Mouse (Mus musculus): Measurements from ENCODE around the gene Ube2o. TPM values are rescaled to one million over a fixed set of nuclear protein-coding genes. Genes with fewer than 3 reads are reported as not detected.

Gene Ube2o
- 7.2 and 7.9 TPM in 2 replicates for polyA plus RNA-seq (2012; rRNA removed)

GRCm38 (mm10) chr11:116581376-116581814, at the start of gene Ube2o:
TSS of gene Ube2o (minus strand) at chr11:116581447.
- Histone ChIP-seq H3K36me3 (ENCODE audit: control insufficient read depth, insufficient read depth, low read length) (no peaks in the 10 kb centered on the region), H3K27me3 (ENCODE audit: control insufficient read depth, insufficient read depth, low read length) (0 out of 2 replicates have a peak, but pooled peaks cover 3% of the 10 kb centered on the region), H3K4me3 (ENCODE audit: low read depth, low read length) (peak within 1 kb of the TSS; percentile 99), H3K4me1 (ENCODE audit: control insufficient read depth, insufficient read depth, insufficient read length, low read length) (peaks cover 6% of the 10 kb centered on the region), H3K27ac (ENCODE audit: insufficient read depth, low read depth, low read length) (no peak within 1 kb of the TSS)
- TF ChIP-seq POLR2A (IDR thresholded peaks at IDR 0.05; ENCODE audit: low read depth, low read length) (no peak; the same call in 1 of the 2 replicates), CTCF (IDR thresholded peaks at IDR 0.05; ENCODE audit: extremely low read depth, insufficient read length, insufficient replicate concordance, low read depth, low read length) (no peak)
- 1% methylated on average over 51 of the region's 51 CpGs for WGBS

- H3K4me3 ChIP-seq (ENCODE audit: low read depth, low read length), result no peak overlapping the region
- 61% methylated on average over 12 of the region's 12 CpGs for WGBS
- no peak overlapping the region for H3K27ac ChIP-seq (ENCODE audit: insufficient read depth, low read depth, low read length)
- TF ChIP-seq POLR2A (IDR thresholded peaks at IDR 0.05; ENCODE audit: low read depth, low read length), result no peak
- TF ChIP-seq CTCF (IDR thresholded peaks at IDR 0.05; ENCODE audit: extremely low read depth, insufficient read length, insufficient replicate concordance, low read depth, low read length), result no peak
- no peaks in the 10 kb centered on the region for H3K4me1 ChIP-seq (ENCODE audit: control insufficient read depth, insufficient read depth, insufficient read length, low read length)
- no peaks in the 10 kb centered on the region for H3K36me3 ChIP-seq (ENCODE audit: control insufficient read depth, insufficient read depth, low read length)
- H3K27me3 ChIP-seq (ENCODE audit: control insufficient read depth, insufficient read depth, low read length), result no peaks in the 10 kb centered on the region
Measured at GRCm38 (mm10) chr11:116630171-116630965, 49.1 kb upstream of the Ube2o start.

GRCm38 (mm10) chr11:116629472-116629871, 48.2 kb upstream of the Ube2o start:
- no peaks in the 10 kb centered on the region for H3K36me3 ChIP-seq (ENCODE audit: control insufficient read depth, insufficient read depth, low read length)
- no peak overlapping the region for H3K27ac ChIP-seq (ENCODE audit: insufficient read depth, low read depth, low read length)
- WGBS, result 88% methylated on average over 6 of the region's 6 CpGs
- TF ChIP-seq CTCF (IDR thresholded peaks at IDR 0.05; ENCODE audit: extremely low read depth, insufficient read length, insufficient replicate concordance, low read depth, low read length), result no peak
- no peak for TF ChIP-seq POLR2A (IDR thresholded peaks at IDR 0.05; ENCODE audit: low read depth, low read length)
- no peaks in the 10 kb centered on the region for H3K27me3 ChIP-seq (ENCODE audit: control insufficient read depth, insufficient read depth, low read length)
- no peaks in the 10 kb centered on the region for H3K4me1 ChIP-seq (ENCODE audit: control insufficient read depth, insufficient read depth, insufficient read length, low read length)
- H3K4me3 ChIP-seq (ENCODE audit: low read depth, low read length), result no peak overlapping the region

- TF ChIP-seq POLR2A (IDR thresholded peaks at IDR 0.05; ENCODE audit: low read depth, low read length) (no peak), CTCF (IDR thresholded peaks at IDR 0.05; ENCODE audit: extremely low read depth, insufficient read length, insufficient replicate concordance, low read depth, low read length) (peak; percentile 67; the same call in 1 of the 2 replicates)
- WGBS, result 58% methylated on average over 9 of the region's 9 CpGs
- H3K36me3 ChIP-seq (ENCODE audit: control insufficient read depth, insufficient read depth, low read length), result no peaks in the 10 kb centered on the region
Measured at GRCm38 (mm10) chr11:116628712-116629111, 47.5 kb upstream of the Ube2o start.

GRCm38 (mm10) chr11:116627072-116628020, 46.1 kb upstream of the Ube2o start:
- Histone ChIP-seq H3K27ac (ENCODE audit: insufficient read depth, low read depth, low read length) (no peak overlapping the region), H3K4me1 (ENCODE audit: control insufficient read depth, insufficient read depth, insufficient read length, low read length) (peaks cover 7% of the 10 kb centered on the region; the same call in 1 of the 2 replicates), H3K4me3 (ENCODE audit: low read depth, low read length) (no peak overlapping the region), H3K36me3 (ENCODE audit: control insufficient read depth, insufficient read depth, low read length) (no peaks in the 10 kb centered on the region), H3K27me3 (ENCODE audit: control insufficient read depth, insufficient read depth, low read length) (no peaks in the 10 kb centered on the region)
- 32% methylated on average over 10 of the region's 10 CpGs for WGBS
- TF ChIP-seq CTCF (IDR thresholded peaks at IDR 0.05; ENCODE audit: extremely low read depth, insufficient read length, insufficient replicate concordance, low read depth, low read length) (peak; percentile 20; the same call in 1 of the 2 replicates), POLR2A (IDR thresholded peaks at IDR 0.05; ENCODE audit: low read depth, low read length) (no peak)

More at GRCm38 (mm10) chr11:116628712-116629111, 47.5 kb upstream of the Ube2o start:
- no peaks in the 10 kb centered on the region for H3K4me1 ChIP-seq (ENCODE audit: control insufficient read depth, insufficient read depth, insufficient read length, low read length)
- H3K4me3 ChIP-seq (ENCODE audit: low read depth, low read length), result no peak overlapping the region
- H3K27ac ChIP-seq (ENCODE audit: insufficient read depth, low read depth, low read length), result no peak overlapping the region
- no peaks in the 10 kb centered on the region for H3K27me3 ChIP-seq (ENCODE audit: control insufficient read depth, insufficient read depth, low read length)

- Histone ChIP-seq H3K4me1 (ENCODE audit: control insufficient read depth, insufficient read depth, insufficient read length, low read length) (peaks cover 15% of the 10 kb centered on the region; the same call in 1 of the 2 replicates), H3K27ac (ENCODE audit: insufficient read depth, low read depth, low read length) (no peak within 1 kb of the TSS), H3K4me3 (ENCODE audit: low read depth, low read length) (no peak within 1 kb of the TSS), H3K27me3 (ENCODE audit: control insufficient read depth, insufficient read depth, low read length) (no peaks in the 10 kb centered on the region), H3K36me3 (ENCODE audit: control insufficient read depth, insufficient read depth, low read length) (no peaks in the 10 kb centered on the region)
- TF ChIP-seq POLR2A (IDR thresholded peaks at IDR 0.05; ENCODE audit: low read depth, low read length), result no peak
- no peak for TF ChIP-seq CTCF (IDR thresholded peaks at IDR 0.05; ENCODE audit: extremely low read depth, insufficient read length, insufficient replicate concordance, low read depth, low read length)
- WGBS, result 80% methylated on average over 10 of the region's 10 CpGs
Measured at GRCm38 (mm10) chr11:116626299-116627071, 45.2 kb upstream of the Ube2o start, which contains the start of gene Rhbdf2. TSS of gene Rhbdf2 (minus strand) at chr11:116627019.

All from small intestine, adult 2 months (tissue).